Mouse (Mus musculus) MEL (cell line): ENCODE results near the gene Rhoj.

Source experiments
- CTCF ChIP-seq, 3 experiments: IDR thresholded peaks in 2 of 3; conservative IDR thresholded peaks in 1 of 3; 2 replicates each; pipeline ENCODE4 v1.5.1; 2011 to 2012; ENCODE audit warnings: low read length in 3 of 3, low read depth in 2 of 3, mild to moderate bottlenecking in 2 of 3, improper control_type of control experiment in 1 of 3, inconsistent platforms in 1 of 3, mixed read lengths in 1 of 3, moderate library complexity in 1 of 3; ENCODE audit not compliant: control insufficient read depth in 1 of 3, insufficient read depth in 1 of 3, poor library complexity in 1 of 3, severe bottlenecking in 1 of 3
- NELFE ChIP-seq: IDR thresholded peaks from 2 replicates; pipeline ENCODE4 v1.6.1; 2011; ENCODE audit warnings: low read depth, low read length, improper control_type of control experiment
- RCOR1 ChIP-seq: IDR thresholded peaks from 2 replicates; pipeline ENCODE4 v1.6.1; 2012; ENCODE audit warnings: low read depth, mild to moderate bottlenecking, inconsistent platforms, low read length, improper control_type of control experiment
- TAL1 ChIP-seq: IDR thresholded peaks from 2 replicates; pipeline ENCODE4 v1.6.1; 2012; ENCODE audit warnings: mild to moderate bottlenecking, inconsistent platforms, low read length, moderate library complexity, mixed read lengths
- USF2 ChIP-seq, 2 experiments: IDR thresholded peaks; 2 replicates each; pipeline ENCODE4 v1.6.1; 2011 to 2012; ENCODE audit warnings: improper control_type of control experiment in 2 of 2, low read length in 2 of 2, borderline replicate concordance in 1 of 2, inconsistent platforms in 1 of 2, low read depth in 1 of 2, mild to moderate bottlenecking in 1 of 2; ENCODE audit not compliant: insufficient read depth in 1 of 2

DNA sequence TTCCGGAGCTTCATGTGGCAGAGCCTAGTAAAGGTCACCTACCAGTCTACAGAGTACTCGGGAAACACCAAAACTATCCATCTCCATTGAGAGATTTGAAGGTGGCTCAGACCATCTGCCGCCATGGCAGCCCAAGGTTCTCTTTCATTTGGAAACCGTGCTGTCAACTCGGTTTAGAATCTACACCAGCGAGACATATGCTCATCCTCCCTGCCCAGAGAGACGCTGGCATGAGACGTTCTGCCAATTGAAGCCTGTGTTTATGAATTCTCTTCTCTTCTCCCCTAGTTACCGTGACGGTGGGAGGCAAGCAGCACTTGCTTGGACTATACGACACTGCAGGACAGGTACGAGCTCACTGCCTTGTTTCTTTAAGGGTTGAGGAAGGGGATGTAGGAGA is 66.9 kb downstream of the Rhoj start:
- TF ChIP-seq CTCF (IDR thresholded peaks at IDR 0.05 in 2 of 3, conservative IDR thresholded peaks at IDR 0.05 in 1 of 3; ENCODE audit: control insufficient read depth in 1 of 3, insufficient read depth in 1 of 3, low read depth in 2 of 3, low read length in 3 of 3, poor library complexity in 1 of 3, severe bottlenecking in 1 of 3) (no peak), NELFE (no peak), RCOR1 (no peak), USF2 (IDR thresholded peaks at IDR 0.05; ENCODE audit: borderline replicate concordance in 1 of 2, insufficient read depth in 1 of 2, low read depth in 1 of 2, low read length in 2 of 2) (no peak), TAL1 (no peak)
